24 mouse cellular contexts compared by ENCODE assay signal in genomic region chr1:151627141-151627540, GRCm38 (mm10). TPM values are rescaled to one million over a fixed set of nuclear protein-coding genes. Genes with fewer than 3 reads are reported as not detected.
A peak's percentile ranks its signal among the peaks of the same experiment; 100 is the strongest.
DNase-seq lines count a peak whose midpoint lies in the region; ATAC-seq and TF ChIP-seq lines count a peak whose summit lies in the region.
"Had no signal": no experiment of that assay in that cellular context is flagged by ENCODE, and none has a peak within 500 bp of the region (broad histone marks: within the 10 kb centered on the region; RNA-seq: fewer than 3 reads in every experiment).

No protein-coding gene starts in this region.

- no peaks in the 10 kb centered on the region for H3K9me3 ChIP-seq in lung, postnatal 0 days (ENCODE audit: low read length)
- H3K9me3 ChIP-seq in kidney, embryonic 16.5 days (ENCODE audit: low read length), result no peaks in the 10 kb centered on the region
- no peaks in the 10 kb centered on the region for H3K9me3 ChIP-seq in embryonic facial prominence, embryonic 10.5 days
- H3K9me3 ChIP-seq: G1E; hindbrain, embryonic 12.5 days; limb, embryonic 13.5 days; liver, embryonic 12.5 days; midbrain, embryonic 10.5 days; neural tube, embryonic 13.5 days had no signal

- DNase-seq in kidney, adult 11 months, result peak; percentile 44
- no peak for DNase-seq in kidney, adult 18-20 months
- DNase-seq in lung, postnatal 0 days (ENCODE audit: low spot score), result peak; percentile 15
- no peak for DNase-seq in lung, postnatal 14 days
- no peak for DNase-seq in cerebellum, adult 11 months
- no peak for DNase-seq in embryonic facial prominence, embryonic 10.5 days (ENCODE audit: low spot score)
- DNase-seq: B cell, adult 2 months; cerebellum, adult 2 months; cerebellum, postnatal 36 days; embryo, embryonic 11 days; gastrocnemius, postnatal 25 days; lung, adult 18-20 months; thymus, postnatal 25 days had no signal

- no peak overlapping the region for H3K27ac ChIP-seq in lung, postnatal 0 days (ENCODE audit: low read length)
- H3K27ac ChIP-seq in kidney, embryonic 16.5 days (ENCODE audit: low read length), result no peak overlapping the region
- H3K27ac ChIP-seq in embryonic facial prominence, embryonic 10.5 days (replicated peaks), result no peak overlapping the region
- H3K27ac ChIP-seq: hindbrain, embryonic 12.5 days; limb, embryonic 13.5 days; liver, embryonic 12.5 days; midbrain, embryonic 10.5 days; neural tube, embryonic 13.5 days had no signal

- no peak overlapping the region for H3K4me3 ChIP-seq in lung, postnatal 0 days (ENCODE audit: low read depth, low read length)
- no peak overlapping the region for H3K4me3 ChIP-seq in kidney, embryonic 16.5 days (ENCODE audit: low read length)
- H3K4me3 ChIP-seq in embryonic facial prominence, embryonic 10.5 days, result no peak overlapping the region
- H3K4me3 ChIP-seq: hindbrain, embryonic 12.5 days; limb, embryonic 13.5 days; liver, embryonic 12.5 days; midbrain, embryonic 10.5 days; myocyte; neural tube, embryonic 13.5 days had no signal

- TF ChIP-seq EP300 in lung, postnatal 0 days (IDR thresholded peaks at IDR 0.05), result no peak

- no peaks in the 10 kb centered on the region for H3K27me3 ChIP-seq in lung, postnatal 0 days (replicated peaks; ENCODE audit: insufficient read depth, low read length)
- no peaks in the 10 kb centered on the region for H3K27me3 ChIP-seq in kidney, embryonic 16.5 days (ENCODE audit: insufficient read depth, low read length)
- no peaks in the 10 kb centered on the region for H3K27me3 ChIP-seq in embryonic facial prominence, embryonic 10.5 days (replicated peaks; ENCODE audit: low read depth, poor library complexity, severe bottlenecking)
- H3K27me3 ChIP-seq: CH12.LX; hindbrain, embryonic 12.5 days; limb, embryonic 13.5 days; liver, embryonic 12.5 days; neural tube, embryonic 13.5 days; Patski had no signal

- peaks cover 3% of the 10 kb centered on the region; the same call in 1 of the 2 replicates for H3K4me1 ChIP-seq in lung, postnatal 0 days (ENCODE audit: insufficient read depth, low read depth, low read length)
- H3K4me1 ChIP-seq in kidney, embryonic 16.5 days (ENCODE audit: insufficient read depth, low read length), result no peaks in the 10 kb centered on the region
- H3K4me1 ChIP-seq in embryonic facial prominence, embryonic 10.5 days, result 0 out of 2 replicates have a peak, but pooled peaks cover 7% of the 10 kb centered on the region
- H3K4me1 ChIP-seq: midbrain, embryonic 10.5 days had no signal

- 31% methylated on average over 3 of the region's 3 CpGs for WGBS in lung, postnatal 0 days
- WGBS in kidney, embryonic 16.5 days, result 28% methylated on average over 3 of the region's 3 CpGs
- 70% methylated on average over 3 of the region's 3 CpGs for WGBS in embryonic facial prominence, embryonic 10.5 days

- ATAC-seq in lung, postnatal 0 days, result no peak
- ATAC-seq in kidney, embryonic 16.5 days (ENCODE audit: low FRiP score, low TSS enrichment), result peak; percentile 73
- ATAC-seq: intestine, postnatal 0 days; liver, embryonic 12.5 days; Patski had no signal

- H3K36me3 ChIP-seq in lung, postnatal 0 days (ENCODE audit: insufficient read depth, low read length), result no peaks in the 10 kb centered on the region
- H3K36me3 ChIP-seq in kidney, embryonic 16.5 days (ENCODE audit: insufficient read depth, low read length), result no peaks in the 10 kb centered on the region
- no peaks in the 10 kb centered on the region for H3K36me3 ChIP-seq in embryonic facial prominence, embryonic 10.5 days (replicated peaks)
- H3K36me3 ChIP-seq: G1E; hindbrain, embryonic 12.5 days; limb, embryonic 13.5 days; liver, embryonic 12.5 days; midbrain, embryonic 10.5 days; neural tube, embryonic 13.5 days had no signal

- no peak overlapping the region for H3K4me2 ChIP-seq in lung, postnatal 0 days (replicated peaks; ENCODE audit: low read depth, low read length)
- no peak overlapping the region for H3K4me2 ChIP-seq in kidney, embryonic 16.5 days (replicated peaks; ENCODE audit: low read depth, low read length)
- H3K4me2 ChIP-seq: hindbrain, embryonic 12.5 days; limb, embryonic 13.5 days; liver, embryonic 12.5 days; neural tube, embryonic 13.5 days had no signal

- no peak for TF ChIP-seq CTCF in lung, postnatal 0 days (IDR thresholded peaks at IDR 0.05)

- no peak overlapping the region for H3K9ac ChIP-seq in lung, postnatal 0 days (replicated peaks; ENCODE audit: low read depth)
- no peak overlapping the region for H3K9ac ChIP-seq in kidney, embryonic 16.5 days (replicated peaks; ENCODE audit: low read length)
- H3K9ac ChIP-seq: hindbrain, embryonic 12.5 days; limb, embryonic 13.5 days; liver, embryonic 12.5 days; neural tube, embryonic 13.5 days had no signal

RNA-seq across cellular contexts. Expression of gene Fam129a, which starts 56.2 kb away (rescaled TPM):
- polyA plus RNA-seq in lung, postnatal 0 days (2015; fragmentation: Nextera tagmentation; extraction: Ambion mirVana), result 12.9 and 13.1 TPM in 2 replicates
- polyA plus RNA-seq in kidney, embryonic 16.5 days (2015; fragmentation: Nextera tagmentation; extraction: Ambion mirVana), result 11.1 and 11.8 TPM in 2 replicates
- 0.53 and 1.00 TPM in 2 replicates for polyA plus RNA-seq in embryonic facial prominence, embryonic 10.5 days (2016; fragmentation: Nextera tagmentation; extraction: Ambion mirVana)
- polyA plus RNA-seq: G1E had no signal

Comparison
In these comparisons a context has a peak if more than half of its experiments do, and no peak if none do; other contexts are left out.
1. DNase-seq: peak in kidney, adult 11 months (single experiment) and lung, postnatal 0 days (single experiment); none in kidney, adult 18-20 months (single experiment), lung, postnatal 14 days (single experiment), cerebellum, adult 11 months (single experiment) and embryonic facial prominence, embryonic 10.5 days (single experiment).